Comparison of ENCODE assay signal across 1 mouse cellular context in the genomic region with DNA sequence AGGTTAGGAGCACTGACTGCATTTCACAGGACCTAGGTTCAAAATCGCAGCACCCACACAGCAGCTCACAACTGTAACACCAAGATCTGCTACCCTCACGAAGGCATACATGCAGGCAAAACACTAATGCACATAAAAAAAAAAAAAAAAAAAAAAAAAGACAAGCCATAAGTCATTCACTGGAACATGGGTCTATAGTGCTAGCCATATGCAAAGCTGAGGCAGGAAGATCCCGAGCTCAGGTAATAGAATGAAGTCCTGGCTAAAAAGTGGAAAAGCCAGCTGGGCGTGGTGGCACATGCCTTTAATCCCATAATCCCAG.
TF ChIP-seq lines count a peak whose summit lies in the region.

No protein-coding gene starts in this region.

TF ChIP-seq in CH12.LX, 34 proteins besides CTCF, POLR2A, EP300 and RAD21:
- TF ChIP-seq ZNF384 (IDR thresholded peaks at IDR 0.05; ENCODE audit: low read depth, low read length) (peak; percentile 52), CHD1 (IDR thresholded peaks at IDR 0.05; ENCODE audit: low read depth, low read length) (no peak)
